Comparison of ENCODE assay signal across 10 mouse cellular contexts in the genomic region with DNA sequence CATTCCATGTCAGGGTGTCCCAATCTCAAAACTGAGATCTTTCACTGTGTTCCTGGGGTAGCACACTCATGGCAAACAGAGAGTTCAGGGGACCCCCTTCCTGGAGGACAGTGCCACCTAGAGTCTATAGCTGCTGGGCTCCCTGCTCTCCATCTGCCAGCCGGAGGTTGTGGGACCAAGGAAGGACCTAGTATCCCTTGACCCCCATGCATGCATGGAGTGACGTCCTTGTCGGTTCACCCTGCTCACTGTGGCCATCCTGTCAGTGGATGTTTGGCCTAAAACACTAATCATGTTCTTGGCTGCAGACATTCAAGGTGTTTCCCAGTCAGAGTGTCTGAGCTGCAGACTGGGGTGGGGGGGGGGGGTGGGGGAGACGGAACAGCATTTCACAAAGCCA. TPM values are rescaled to one million over a fixed set of nuclear protein-coding genes. Genes with fewer than 3 reads are reported as not detected.
DNase-seq lines count a peak whose midpoint lies in the region; ATAC-seq and TF ChIP-seq lines count a peak whose summit lies in the region.
"Had no signal": no experiment of that assay in that cellular context is flagged by ENCODE, and none has a peak within 500 bp of the region (broad histone marks: within the 10 kb centered on the region; RNA-seq: fewer than 3 reads in every experiment).

No protein-coding gene starts in this region.

- TF ChIP-seq POLR2A in heart, adult 2 months (IDR thresholded peaks at IDR 0.05; ENCODE audit: insufficient read depth, low read depth, low read length): no peak

- peaks cover 9% of the 10 kb centered on the region for H3K4me1 ChIP-seq in heart, adult 2 months (ENCODE audit: control insufficient read depth, insufficient read depth, low read length)
- peaks cover 4% of the 10 kb centered on the region; the same call in 1 of the 2 replicates for H3K4me1 ChIP-seq in heart, embryonic 12.5 days (replicated peaks)
- no peaks in the 10 kb centered on the region for H3K4me1 ChIP-seq in hindbrain, embryonic 12.5 days
- H3K4me1 ChIP-seq: midbrain, embryonic 12.5 days had no signal

- WGBS in heart, adult 2 months: 6% methylated on average over 4 of the region's 4 CpGs
- WGBS in heart, embryonic 12.5 days: 38% methylated on average over 4 of the region's 4 CpGs
- 61% methylated on average over 4 of the region's 4 CpGs for WGBS in hindbrain, embryonic 12.5 days

- intact Hi-C loops in heart, adult 2 months (cut with DNase I): loop anchor here (1.0 kb wide), 2 partner anchors 58 to 93 kb away; no protein-coding TSS in a partner anchor

- TF ChIP-seq CTCF in heart, adult 2 months (IDR thresholded peaks at IDR 0.05): peak; percentile 82

- H3K36me3 ChIP-seq in heart, adult 2 months (ENCODE audit: control insufficient read depth, insufficient read depth, low read length): no peaks in the 10 kb centered on the region
- H3K36me3 ChIP-seq in heart, embryonic 12.5 days: no peaks in the 10 kb centered on the region
- H3K36me3 ChIP-seq in hindbrain, embryonic 12.5 days: no peaks in the 10 kb centered on the region
- H3K36me3 ChIP-seq: midbrain, embryonic 12.5 days had no signal

- no peak overlapping the region for H3K4me3 ChIP-seq in heart, adult 2 months
- no peak overlapping the region for H3K4me3 ChIP-seq in heart, embryonic 12.5 days
- no peak overlapping the region for H3K4me3 ChIP-seq in hindbrain, embryonic 12.5 days
- H3K4me3 ChIP-seq: midbrain, embryonic 12.5 days had no signal

- peak; percentile 51 to 58 for DNase-seq in heart, adult 2 months
- peak; percentile 75 for DNase-seq in 3T3-L1 (ENCODE audit: low read depth, low spot score)
- peak; percentile 35 to 37 for DNase-seq in adrenal gland, adult 18-20 months (ENCODE audit: low spot score in 2 of 2)
- peak; percentile 66 for DNase-seq in fibroblast of lung, adult 2 months (ENCODE audit: low read depth)
- peak; percentile 62 to 74 for DNase-seq in kidney, postnatal 4 days
- peak; percentile 14 for DNase-seq in yolk sac, embryonic 10.5 days (ENCODE audit: low spot score)

- no peaks in the 10 kb centered on the region for H3K79me2 ChIP-seq in heart, adult 2 months (replicated peaks; ENCODE audit: control insufficient read depth, insufficient read depth, low read length)

- H3K27me3 ChIP-seq in heart, adult 2 months (ENCODE audit: control insufficient read depth, insufficient read depth, low read length): no peaks in the 10 kb centered on the region
- H3K27me3 ChIP-seq in heart, embryonic 12.5 days (replicated peaks): 0 out of 2 replicates have a peak, but pooled peaks cover 5% of the 10 kb centered on the region
- no peaks in the 10 kb centered on the region for H3K27me3 ChIP-seq in hindbrain, embryonic 12.5 days
- H3K27me3 ChIP-seq: midbrain, embryonic 12.5 days had no signal

- H3K9me3 ChIP-seq in heart, embryonic 12.5 days (replicated peaks): peaks cover 5% of the 10 kb centered on the region; the same call in 1 of the 2 replicates
- H3K9me3 ChIP-seq in hindbrain, embryonic 12.5 days (replicated peaks): peaks cover 8% of the 10 kb centered on the region; the same call in 1 of the 2 replicates

- no peak for ATAC-seq in heart, embryonic 12.5 days (ENCODE audit: insufficient number of reproducible peaks, low FRiP score)
- no peak for ATAC-seq in hindbrain, embryonic 12.5 days (ENCODE audit: low FRiP score)

- no peak overlapping the region for H3K4me2 ChIP-seq in heart, embryonic 12.5 days
- H3K4me2 ChIP-seq in hindbrain, embryonic 12.5 days (replicated peaks): no peak overlapping the region
- H3K4me2 ChIP-seq: midbrain, embryonic 12.5 days had no signal

- peak; percentile 54; the same call in 1 of the 2 replicates for TF ChIP-seq EP300 in heart, adult 2 months (IDR thresholded peaks at IDR 0.05; ENCODE audit: insufficient read depth, low read depth, low read length)

- peak overlapping the region; percentile 69 for H3K27ac ChIP-seq in heart, adult 2 months
- H3K27ac ChIP-seq in heart, embryonic 12.5 days (ENCODE audit: poor library complexity, severe bottlenecking): no peak overlapping the region
- no peak overlapping the region for H3K27ac ChIP-seq in hindbrain, embryonic 12.5 days
- H3K27ac ChIP-seq: midbrain, embryonic 12.5 days had no signal

- H3K9ac ChIP-seq in heart, adult 2 months (ENCODE audit: low read depth, low read length): no peak overlapping the region
- H3K9ac ChIP-seq in heart, embryonic 12.5 days: no peak overlapping the region
- H3K9ac ChIP-seq in hindbrain, embryonic 12.5 days: no peak overlapping the region
- H3K9ac ChIP-seq: midbrain, embryonic 12.5 days had no signal

RNA-seq across cellular contexts. Expression of gene 1700029H14Rik, which starts 14.0 kb away (rescaled TPM):
- not detected for total RNA-seq in heart, adult 2 months (2021)
- 0.32 and 0.45 TPM in 2 replicates for polyA plus RNA-seq in heart, adult 2 months (2012; rRNA removed)
- polyA plus RNA-seq in heart, embryonic 12.5 days (2016; fragmentation: Nextera tagmentation; extraction: Ambion mirVana): not detected in 2 replicates
- total RNA-seq in adrenal gland, adult 18-20 months (2021): not detected
- polyA plus RNA-seq in hindbrain, embryonic 12.5 days (2016; fragmentation: Nextera tagmentation; extraction: Ambion mirVana): not detected in 2 replicates
- polyA plus RNA-seq: heart, embryonic 16.5 days; midbrain, embryonic 12.5 days had no signal

RNA-seq across cellular contexts. Expression of gene Gas6, which starts 53.9 kb away (rescaled TPM):
- total RNA-seq in heart, adult 2 months (2021): 100 to 1,000 TPM; 114 to 129 TPM
- polyA plus RNA-seq in heart, adult 2 months (2012; rRNA removed): 133 and 153 TPM in 2 replicates
- 57.1 and 60.7 TPM in 2 replicates for polyA plus RNA-seq in heart, embryonic 12.5 days (2016; fragmentation: Nextera tagmentation; extraction: Ambion mirVana)
- total RNA-seq in adrenal gland, adult 18-20 months (2021): 100 to 1,000 TPM; 100 to 394 TPM
- 20.8 and 22.7 TPM in 2 replicates for polyA plus RNA-seq in hindbrain, embryonic 12.5 days (2016; fragmentation: Nextera tagmentation; extraction: Ambion mirVana)

Comparison
In these comparisons a context has a peak if more than half of its experiments do, and no peak if none do; other contexts are left out.
1. DNase-seq: peak in every context shown above with its lines; median percentile 75 in 3T3-L1; 68 in kidney, postnatal 4 days; 66 in fibroblast of lung, adult 2 months; 54 in heart, adult 2 months; 36 in adrenal gland, adult 18-20 months; 14 in yolk sac, embryonic 10.5 days.